Mouse (Mus musculus) E14TG2a.4 (cell line): ENCODE data around the gene Stra6.

Experiments
- CTCF ChIP-seq: conservative IDR thresholded peaks from 2 replicates; pipeline ENCODE4 v1.5.1; 2014; ENCODE audit warnings: low read length
- NANOG ChIP-seq: IDR thresholded peaks from 2 replicates; pipeline ENCODE4 v1.6.1; 2014; ENCODE audit warnings: borderline replicate concordance, low read length, mixed read lengths
- POU5F1 ChIP-seq: IDR thresholded peaks from 2 replicates; pipeline ENCODE4 v1.6.1; 2014; ENCODE audit warnings: low read length, borderline replicate concordance

- TF ChIP-seq CTCF (no peak), NANOG (no peak), POU5F1 (no peak)
These were observed 49.0 kb upstream of the Stra6 start for GRCm38 (mm10) chr9:58014393-58015160.
